Mouse (Mus musculus): ENCODE data around the gene Apbb2. TPM values are rescaled to one million over a fixed set of nuclear protein-coding genes. Genes with fewer than 3 reads are reported as not detected.

Gene Apbb2
- total and polyA plus RNA-seq, 3 experiments, result 0.34 to 0.40 (median 0.34) TPM

GRCm38 (mm10) chr5:66546969-66547511 lies 71.5 kb downstream of the Apbb2 start (continued):
- TF ChIP-seq ELF1 (IDR thresholded peaks at IDR 0.05; ENCODE audit: low read depth, low read length) (no peak), NELFE (IDR thresholded peaks at IDR 0.05; ENCODE audit: low read depth, low read length) (no peak), ETS1 (conservative IDR thresholded peaks at IDR 0.05; ENCODE audit: low read depth, low read length) (no peak)

DNA sequence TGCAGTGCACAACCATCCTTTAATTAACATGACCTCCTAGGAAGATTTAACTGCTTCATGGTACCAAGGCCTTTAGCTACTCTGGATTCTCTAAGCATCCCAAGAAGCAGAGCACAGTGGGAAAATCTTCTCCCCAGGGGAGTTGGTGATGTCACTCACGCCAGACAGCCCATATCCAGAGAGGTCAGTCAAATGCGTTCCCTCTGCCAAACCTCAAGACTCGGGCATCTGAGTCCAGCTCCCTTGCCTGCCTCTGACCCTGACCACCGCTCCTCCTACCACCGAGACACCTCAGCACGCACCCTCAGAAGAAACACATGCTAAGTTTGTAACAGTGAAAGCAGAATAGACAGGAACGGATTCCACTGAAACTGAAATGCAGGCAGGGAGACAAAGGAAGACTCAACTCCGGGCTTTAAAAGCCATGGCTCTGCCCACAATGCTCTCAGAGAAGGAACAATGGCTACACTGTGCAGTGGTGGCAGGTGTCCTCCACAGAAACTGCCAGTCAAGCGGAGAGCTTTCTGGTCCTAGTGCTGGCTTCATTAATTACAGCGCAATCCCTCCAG lies 72.9 kb downstream of the Apbb2 start:
- no peak overlapping the region for H3K4me3 ChIP-seq (replicated peaks in 1 of 3; ENCODE audit: low read depth in 2 of 3, low read length in 2 of 3, poor library complexity in 1 of 3)
- dilution Hi-C loops (cut with MboI; ENCODE audit: extremely low pct_ligation_motif_present, extremely low pct_unique_long_range_greater_than_20kb, low sequenced_read_pairs) (no loop called here), in situ Hi-C loops (cut with MboI; ENCODE audit: low pct_ligation_motif_present, low pct_unique_long_range_greater_than_20kb, low sequenced_read_pairs) (no loop called here)
- DNase-seq (ENCODE audit: extremely low read depth), result no peak
- TF ChIP-seq JUN (IDR thresholded peaks at IDR 0.05; ENCODE audit: insufficient read depth, low read depth, low read length), result no peak
- no peaks in the 10 kb centered on the region for H3K27me3 ChIP-seq (replicated peaks)
- no peaks in the 10 kb centered on the region for H3K36me3 ChIP-seq (replicated peaks in 1 of 2; ENCODE audit: control insufficient read depth in 1 of 2, insufficient read depth in 1 of 2, low read length in 1 of 2)
- no peak overlapping the region for H3K9ac ChIP-seq (ENCODE audit: insufficient read depth, low read depth)
- H3K4me1 ChIP-seq (ENCODE audit: control insufficient read depth in 1 of 2, insufficient read depth in 2 of 2), result peaks cover 0 to 5% of the 10 kb centered on the region in 2 experiments; a peak in 2 of 4 replicates
- no peaks in the 10 kb centered on the region for H3K9me3 ChIP-seq (replicated peaks; ENCODE audit: low read length)
- no peak overlapping the region for H3K4me2 ChIP-seq (ENCODE audit: insufficient read depth, low read depth, poor library complexity, severe bottlenecking)
- H3K27ac ChIP-seq (ENCODE audit: insufficient read depth, low read depth), result no peak overlapping the region
- no peaks in the 10 kb centered on the region for H3K79me2 ChIP-seq (replicated peaks; ENCODE audit: control insufficient read depth, extremely low read depth, insufficient read depth, poor library complexity, severe bottlenecking)

GRCm38 (mm10) chr5:66543761-66544160 lies 74.8 kb downstream of the Apbb2 start:
- dilution Hi-C loops (cut with MboI; ENCODE audit: extremely low pct_ligation_motif_present, extremely low pct_unique_long_range_greater_than_20kb, low sequenced_read_pairs), result no loop called here
- Histone ChIP-seq H3K9me3 (replicated peaks; ENCODE audit: low read length) (no peaks in the 10 kb centered on the region), H3K27ac (ENCODE audit: insufficient read depth, low read depth) (no peak overlapping the region), H3K79me2 (replicated peaks; ENCODE audit: control insufficient read depth, extremely low read depth, insufficient read depth, poor library complexity, severe bottlenecking) (no peaks in the 10 kb centered on the region), H3K4me1 (ENCODE audit: control insufficient read depth in 1 of 2, insufficient read depth in 2 of 2) (peaks cover 0 to 5% of the 10 kb centered on the region in 2 experiments; a peak in 2 of 4 replicates), H3K27me3 (replicated peaks) (no peaks in the 10 kb centered on the region), H3K9ac (ENCODE audit: insufficient read depth, low read depth) (no peak overlapping the region), H3K4me2 (ENCODE audit: insufficient read depth, low read depth, poor library complexity, severe bottlenecking) (no peak overlapping the region), H3K4me3 (replicated peaks in 1 of 3; ENCODE audit: low read depth in 2 of 3, low read length in 2 of 3, poor library complexity in 1 of 3) (no peak overlapping the region), H3K36me3 (replicated peaks in 1 of 2; ENCODE audit: control insufficient read depth in 1 of 2, insufficient read depth in 1 of 2, low read length in 1 of 2) (no peaks in the 10 kb centered on the region)
- no peak for DNase-seq (ENCODE audit: extremely low read depth)
- in situ Hi-C loops (cut with MboI; ENCODE audit: low pct_ligation_motif_present, low pct_unique_long_range_greater_than_20kb, low sequenced_read_pairs), result no loop called here
- TF ChIP-seq CHD2 (IDR thresholded peaks at IDR 0.05; ENCODE audit: low read length) (no peak), NELFE (IDR thresholded peaks at IDR 0.05; ENCODE audit: low read depth, low read length) (no peak), POLR2AphosphoS2 (IDR thresholded peaks at IDR 0.05; ENCODE audit: low read depth, low read length) (no peak), MAZ (IDR thresholded peaks at IDR 0.05; ENCODE audit: low read depth, low read length) (no peak), RCOR1 (conservative IDR thresholded peaks at IDR 0.05; ENCODE audit: low read depth, low read length) (no peak), SIN3A (IDR thresholded peaks at IDR 0.05; ENCODE audit: low read length) (no peak), JUN (IDR thresholded peaks at IDR 0.05; ENCODE audit: insufficient read depth, low read depth, low read length) (no peak), BHLHE40 (IDR thresholded peaks at IDR 0.05; ENCODE audit: low read depth, low read length) (no peak), RAD21 (IDR thresholded peaks at IDR 0.05; ENCODE audit: low read depth, low read length) (no peak), E2F4 (IDR thresholded peaks at IDR 0.05; ENCODE audit: insufficient replicate concordance, low read depth, low read length) (no peak), ZKSCAN1 (IDR thresholded peaks at IDR 0.05; ENCODE audit: borderline replicate concordance, low read depth, low read length) (no peak), MAFK (IDR thresholded peaks at IDR 0.05; ENCODE audit: insufficient replicate concordance, low read length) (no peak)

Measured in CH12.LX (cell line).